18 mouse cellular contexts compared by ENCODE assay signal in genomic region chr11:42319521-42319920, GRCm38 (mm10).
"Had no signal": no experiment of that assay in that cellular context is flagged by ENCODE, and none has a peak within 500 bp of the region (broad histone marks: within the 10 kb centered on the region; RNA-seq: fewer than 3 reads in every experiment).

No protein-coding gene starts in this region.

- DNase-seq: gastrocnemius, postnatal 14 days; gastrocnemius, postnatal 36 days; heart, adult 11 months; heart, adult 2 months; heart, postnatal 14 days; heart, postnatal 36 days; kidney, adult 11 months; kidney, adult 2 months; kidney, adult 9 months; kidney, postnatal 14 days; kidney, postnatal 36 days; layer of hippocampus, adult 9-11 months; layer of hippocampus, postnatal 36 days; left cerebral cortex, postnatal 4 days; lung, adult 18-20 months had no signal

- ATAC-seq: hindbrain, postnatal 0 days; intestine, embryonic 16.5 days; liver, embryonic 12.5 days had no signal
